Mouse (Mus musculus) adrenal gland (tissue): Measurements from ENCODE around the gene Zfp84.

Experiments
- intact Hi-C: fragments of 180-260 bp; cut with DNase I; formaldehyde crosslinking; loops from one replicate; pipeline ENCODE4 v1.15.1; 2025
- microRNA-seq, 2 experiments: library from miRNA; unstranded; fragments of <30 nt; microRNA quantifications; one replicate each; pipeline ENCODE4; 2019

The Zfp84 gene

GRCm38 (mm10) chr7:29815061-29815784 is 46.9 kb downstream of the Zfp84 start:
- intact Hi-C loops = loop anchor here (5.0 kb wide), 2 partner anchors 37 to 48 kb away; partner anchors contain the start of genes Zfp84 and Zfp940

- intact Hi-C loops = loop anchor here (5.0 kb wide), 2 partner anchors 36 to 49 kb away; partner anchors contain the start of genes Zfp84 and Zfp940
Observed at GRCm38 (mm10) chr7:29815910-29816429, 47.6 kb downstream of the Zfp84 start, which contains the start of gene Zfp790. Gene Zfp790, plus strand, starts transcription at chr7:29816114.

GRCm38 (mm10) chr7:29818619-29819254 is 50.4 kb downstream of the Zfp84 start:
- intact Hi-C loops = loop anchor here (5.0 kb wide), 2 partner anchors 34 to 51 kb away; partner anchors contain the start of genes Zfp84 and Zfp940

GRCm38 (mm10) chr7:29828001-29828400 is 59.6 kb downstream of the Zfp84 start:
- intact Hi-C loops = no loop called here

Small RNA genes within 50 kb of the gene (microRNA-seq; reads per million reads assigned to microRNA genes)
- 1.9 to 4.4 reads per million in 2 experiments for gene Mir1964
